Mouse (Mus musculus) midbrain, embryonic 10.5 days (tissue): ENCODE results near the gene Rinl. TPM values are rescaled to one million over a fixed set of nuclear protein-coding genes. Genes with fewer than 3 reads are reported as not detected.
A peak's percentile ranks its signal among the peaks of the same experiment; 100 is the strongest.

Experiments used
- DNase-seq: peaks from one replicate; pipeline ENCODE4 v3.0.0-alpha.2; 2017; ENCODE audit warnings: low spot score
- H3K27ac ChIP-seq: fragments of 300-500 bp; sonication (generic); replicated peaks from 2 replicates; pipeline ENCODE4 v1.5.1; 2016; ENCODE audit warnings: mild to moderate bottlenecking
- H3K27me3 ChIP-seq: fragments of 300-500 bp; sonication (generic); 2 replicates; pipeline ENCODE4 v1.6.1; 2016; ENCODE audit warnings: low read depth, mild to moderate bottlenecking; ENCODE audit not compliant: poor library complexity, severe bottlenecking
- H3K36me3 ChIP-seq: fragments of 300-500 bp; sonication (generic); 2 replicates; pipeline ENCODE4 v1.6.1; 2016; ENCODE audit warnings: mild to moderate bottlenecking, moderate library complexity
- H3K4me1 ChIP-seq: fragments of 300-500 bp; sonication (generic); 2 replicates; pipeline ENCODE4 v1.6.1; 2016
- H3K4me3 ChIP-seq: fragments of 300-500 bp; sonication (generic); 2 replicates; pipeline ENCODE4 v1.5.1; 2016; ENCODE audit warnings: mild to moderate bottlenecking, moderate library complexity
- H3K9me3 ChIP-seq: fragments of 300-500 bp; sonication (generic); replicated peaks from 2 replicates; pipeline ENCODE4 v1.6.1; 2016; ENCODE audit warnings: mild to moderate bottlenecking
- WGBS: fragments of 180-500 bp; shearing (Covaris S2); methylation state at CpG from one replicate; pipeline ENCODE4 v1.1.7; 2016; 5-methylcytosine and 5-hydroxymethylcytosine counted together
- polyA plus RNA-seq: library from polyadenylated mRNA; unstranded; fragments of >200 nt; fragmentation: Nextera tagmentation; extraction: Ambion mirVana; gene quantifications from 2 replicates; pipeline ENCODE4 v1.2.1, GENCODE M21; 2016

Gene Rinl
- polyA plus RNA-seq, 1 experiment from 2014 or later, result 3.5 TPM

DNA sequence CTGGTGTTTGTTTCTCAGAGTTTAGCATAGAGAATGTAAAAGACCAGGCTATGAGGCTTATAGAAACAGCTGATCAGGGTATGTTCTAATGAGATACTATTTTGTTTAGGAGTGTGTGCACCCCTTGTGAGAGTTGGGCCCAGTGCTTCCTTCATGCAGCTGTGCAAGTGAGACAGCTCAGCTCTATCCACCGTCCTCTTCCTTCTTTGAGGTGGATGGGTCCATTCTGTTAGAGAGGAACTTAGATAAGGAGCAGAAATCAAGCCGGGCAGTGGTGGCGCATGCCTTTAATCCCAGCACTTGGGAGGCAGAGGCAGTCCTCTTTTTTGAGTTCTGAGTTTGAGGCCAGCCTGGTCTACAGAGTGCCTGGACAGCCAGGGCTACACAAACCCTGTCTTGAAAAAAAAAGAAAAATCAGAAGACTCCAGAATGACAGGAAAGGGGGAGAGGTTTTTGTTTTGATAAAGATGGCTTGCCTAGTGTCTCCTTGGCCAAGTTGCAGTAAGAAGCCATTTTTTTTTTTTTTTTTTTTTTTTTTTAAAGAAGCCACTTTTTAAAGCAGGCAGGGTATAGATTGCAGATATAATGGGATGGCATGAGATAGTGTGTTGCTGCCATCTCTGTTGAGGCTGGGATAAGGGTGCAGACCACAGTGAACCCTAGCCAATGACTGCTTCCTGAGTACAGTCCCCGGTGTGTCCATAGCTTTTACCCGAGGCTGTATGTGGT is 25.7 kb downstream of the Rinl start:
- H3K27me3 ChIP-seq, result no peaks in the 10 kb centered on the region
- peak overlapping the region; percentile 18; the same call in 1 of the 2 replicates for H3K4me3 ChIP-seq
- peaks cover 77% of the 10 kb centered on the region for H3K36me3 ChIP-seq
- no peaks in the 10 kb centered on the region for H3K9me3 ChIP-seq
- peaks cover 77% of the 10 kb centered on the region for H3K4me1 ChIP-seq
- WGBS, result 93% methylated on average over 5 of the region's 5 CpGs
- no peak overlapping the region for H3K27ac ChIP-seq
- no peak for DNase-seq

DNA sequence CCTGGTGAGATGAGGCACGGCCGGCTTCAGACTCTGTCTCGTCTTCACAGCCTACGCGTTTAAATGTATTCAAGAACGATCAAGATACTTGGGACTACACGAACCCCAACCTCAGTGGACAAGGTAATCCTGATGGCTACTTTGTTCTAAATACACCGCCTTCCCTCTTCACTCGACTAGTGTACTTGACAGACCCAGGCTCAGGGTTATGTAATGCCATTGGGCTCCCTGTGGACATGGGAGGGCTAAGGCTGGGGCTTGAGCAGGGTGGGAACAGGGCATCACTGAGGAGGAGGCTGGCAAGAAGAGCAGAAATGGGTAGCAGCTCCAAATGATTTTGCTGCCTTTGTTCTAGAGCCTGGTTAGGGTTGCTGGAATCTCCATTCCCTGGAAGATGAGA is 26.5 kb downstream of the Rinl start:
- no peaks in the 10 kb centered on the region for H3K27me3 ChIP-seq
- H3K36me3 ChIP-seq, result peaks cover 85% of the 10 kb centered on the region
- 94% methylated on average over 9 of the region's 9 CpGs for WGBS
- peak overlapping the region; percentile 18; the same call in 1 of the 2 replicates for H3K4me3 ChIP-seq
- no peak for DNase-seq
- H3K4me1 ChIP-seq, result peaks cover 85% of the 10 kb centered on the region
- H3K9me3 ChIP-seq, result no peaks in the 10 kb centered on the region
- H3K27ac ChIP-seq, result no peak overlapping the region

DNA sequence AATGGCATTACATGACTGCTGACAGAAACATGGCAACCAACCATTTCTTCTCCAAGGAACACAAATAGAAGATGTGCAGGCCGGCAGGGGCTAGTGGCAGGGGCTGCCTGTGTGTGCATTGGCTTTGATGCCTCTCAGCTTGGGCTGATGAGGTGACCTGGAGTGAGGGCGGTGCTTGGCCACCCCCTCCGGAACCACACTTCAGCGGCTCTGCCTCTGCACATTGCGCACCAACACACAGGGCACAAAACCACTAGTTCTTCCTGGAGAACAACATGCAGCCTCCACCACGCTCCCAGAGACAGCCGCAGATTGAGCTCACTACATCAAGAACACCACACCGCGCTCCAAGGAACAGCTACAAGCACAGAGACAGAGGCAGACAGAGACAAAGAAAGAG is 27.4 kb downstream of the Rinl start:
- Histone ChIP-seq H3K4me1 (peaks cover 95% of the 10 kb centered on the region), H3K4me3 (peak overlapping the region; percentile 26; the same call in 1 of the 2 replicates), H3K27ac (no peak overlapping the region), H3K27me3 (no peaks in the 10 kb centered on the region), H3K9me3 (no peaks in the 10 kb centered on the region), H3K36me3 (peaks cover 95% of the 10 kb centered on the region)
- 89% methylated on average over 9 of the region's 9 CpGs for WGBS
- no peak for DNase-seq

DNA sequence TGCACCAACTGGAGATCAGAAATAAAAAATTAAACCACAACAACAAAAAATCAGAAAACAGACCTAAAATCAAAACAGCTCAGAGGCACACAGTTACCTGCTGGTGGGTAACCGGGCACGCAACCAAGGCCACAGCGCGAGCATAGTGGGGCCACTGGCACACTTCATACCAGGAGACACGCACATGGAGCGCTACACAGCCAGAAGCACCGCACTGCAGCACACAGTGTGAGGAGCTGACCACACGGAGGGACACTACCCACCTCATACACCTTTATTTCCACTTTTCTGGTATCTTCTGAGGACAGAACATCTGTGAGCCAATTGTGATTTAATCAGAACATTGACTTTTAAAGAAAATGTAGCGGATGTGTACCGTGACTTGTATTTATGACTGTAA is 28.2 kb downstream of the Rinl start:
- H3K4me3 ChIP-seq, result peak overlapping the region; percentile 21; the same call in 1 of the 2 replicates
- no peak overlapping the region for H3K27ac ChIP-seq
- no peaks in the 10 kb centered on the region for H3K9me3 ChIP-seq
- H3K27me3 ChIP-seq, result no peaks in the 10 kb centered on the region
- 97% methylated on average over 10 of the region's 10 CpGs for WGBS
- peaks cover 99% of the 10 kb centered on the region for H3K36me3 ChIP-seq
- no peak for DNase-seq
- H3K4me1 ChIP-seq, result peaks cover 98% of the 10 kb centered on the region

DNA sequence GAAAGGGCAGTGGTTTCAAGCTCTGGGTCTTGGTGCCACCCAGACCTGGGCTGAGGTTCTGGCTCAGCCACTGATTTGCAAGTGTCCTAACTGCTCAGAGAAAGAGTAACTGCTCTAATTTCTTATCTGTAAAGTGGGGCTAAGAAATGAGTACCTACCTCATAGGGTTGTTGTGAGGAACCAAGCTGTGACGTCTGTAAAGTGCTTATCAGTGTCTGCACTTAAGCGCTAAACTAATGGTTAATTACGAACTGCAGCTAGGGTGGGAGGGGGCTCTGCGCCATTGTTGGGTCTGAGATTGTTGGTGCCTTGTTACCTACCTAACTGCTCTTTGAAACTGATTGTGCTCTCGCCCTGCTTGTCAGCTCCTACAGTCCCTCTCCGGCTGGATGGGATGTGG is 28.8 kb downstream of the Rinl start:
- no peak for DNase-seq
- Histone ChIP-seq H3K27me3 (no peaks in the 10 kb centered on the region), H3K4me3 (0 out of 2 replicates have a peak overlapping the region, but pooled peaks have one; percentile 9), H3K4me1 (peaks cover 92% of the 10 kb centered on the region), H3K27ac (no peak overlapping the region), H3K36me3 (peaks cover 99% of the 10 kb centered on the region), H3K9me3 (no peaks in the 10 kb centered on the region)
- 77% methylated on average over 6 of the region's 6 CpGs for WGBS

DNA sequence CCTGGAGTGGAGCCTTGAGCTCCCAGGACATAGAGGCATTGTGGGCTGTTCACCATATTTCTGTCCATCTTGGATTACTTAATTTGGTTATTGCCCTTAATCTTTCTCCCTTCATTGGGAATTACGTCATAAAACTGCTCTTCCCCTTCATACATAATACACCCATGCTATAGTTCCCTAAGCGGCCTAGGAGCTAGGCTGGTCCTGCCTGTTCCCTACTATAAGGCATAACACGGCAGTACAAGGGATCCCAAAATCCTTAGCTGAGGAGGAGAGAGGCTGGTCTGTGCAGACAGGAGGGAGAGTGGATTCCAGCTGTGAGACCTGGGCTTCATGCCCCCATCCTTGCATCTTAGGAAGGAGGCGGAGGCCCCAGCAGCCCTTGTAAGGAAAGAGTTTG is 29.2 kb downstream of the Rinl start:
- 0 out of 2 replicates have a peak overlapping the region, but pooled peaks have one; percentile 9 for H3K4me3 ChIP-seq
- no peak overlapping the region for H3K27ac ChIP-seq
- no peaks in the 10 kb centered on the region for H3K9me3 ChIP-seq
- 86% methylated on average over 4 of the region's 4 CpGs for WGBS
- DNase-seq, result no peak
- H3K27me3 ChIP-seq, result no peaks in the 10 kb centered on the region
- H3K4me1 ChIP-seq, result peaks cover 87% of the 10 kb centered on the region
- H3K36me3 ChIP-seq, result peaks cover 99% of the 10 kb centered on the region

DNA sequence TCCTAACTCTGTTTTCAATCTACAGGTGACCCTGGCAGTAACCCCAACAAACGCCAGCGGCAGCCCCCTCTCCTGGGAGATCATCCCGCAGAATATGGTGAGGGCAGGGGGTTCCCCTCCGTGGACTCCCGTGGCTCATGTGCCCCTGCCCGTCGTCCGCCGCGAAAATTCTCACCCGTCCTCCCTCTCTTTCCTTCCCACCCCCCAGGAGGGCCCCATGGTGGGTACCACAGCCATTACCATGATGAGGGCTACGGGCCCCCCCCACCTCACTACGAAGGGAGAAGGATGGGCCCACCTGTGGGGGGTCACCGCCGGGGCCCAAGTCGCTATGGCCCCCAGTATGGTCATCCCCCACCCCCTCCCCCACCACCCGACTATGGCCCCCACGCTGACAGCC is 29.7 kb downstream of the Rinl start:
- Histone ChIP-seq H3K27me3 (no peaks in the 10 kb centered on the region), H3K4me1 (peaks cover 86% of the 10 kb centered on the region), H3K9me3 (no peaks in the 10 kb centered on the region), H3K36me3 (peaks cover 99% of the 10 kb centered on the region), H3K4me3 (peak overlapping the region; percentile 15; the same call in 1 of the 2 replicates), H3K27ac (no peak overlapping the region)
- DNase-seq, result no peak
- 91% methylated on average over 18 of the region's 18 CpGs for WGBS

DNA sequence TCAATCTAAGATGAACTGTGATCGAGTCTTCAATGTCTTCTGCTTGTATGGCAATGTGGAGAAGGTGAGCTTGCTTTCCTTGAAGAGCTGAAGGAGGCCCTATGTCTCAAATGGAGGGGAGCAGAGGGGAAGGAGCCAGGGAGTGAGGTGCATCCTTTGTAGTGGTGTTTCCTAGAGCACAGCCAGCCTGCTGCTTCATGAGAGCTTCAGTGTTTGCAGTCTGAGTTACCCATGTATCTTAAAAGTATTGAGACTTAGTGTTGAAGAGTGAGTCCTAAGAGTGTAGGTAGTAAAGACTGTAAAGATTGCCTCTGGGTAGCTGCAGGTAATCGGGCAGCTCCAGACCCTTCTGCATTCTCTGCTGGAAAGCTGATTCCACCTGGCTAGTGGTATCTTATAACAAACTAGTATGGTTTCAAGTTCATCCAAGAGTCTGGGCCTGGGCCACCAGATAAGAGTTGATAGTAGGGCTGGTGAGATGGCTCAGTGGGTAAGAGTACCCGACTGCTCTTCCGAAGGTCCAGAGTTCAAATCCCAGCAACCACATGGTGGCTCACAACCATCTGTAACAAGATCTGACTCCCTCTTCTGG is 30.2 kb downstream of the Rinl start:
- DNase-seq, result no peak
- no peaks in the 10 kb centered on the region for H3K9me3 ChIP-seq
- H3K27ac ChIP-seq, result no peak overlapping the region
- 90% methylated on average over 4 of the region's 4 CpGs for WGBS
- H3K36me3 ChIP-seq, result peaks cover 95% of the 10 kb centered on the region
- peaks cover 86% of the 10 kb centered on the region for H3K4me1 ChIP-seq
- H3K4me3 ChIP-seq, result peak overlapping the region; percentile 15; the same call in 1 of the 2 replicates
- no peaks in the 10 kb centered on the region for H3K27me3 ChIP-seq

DNA sequence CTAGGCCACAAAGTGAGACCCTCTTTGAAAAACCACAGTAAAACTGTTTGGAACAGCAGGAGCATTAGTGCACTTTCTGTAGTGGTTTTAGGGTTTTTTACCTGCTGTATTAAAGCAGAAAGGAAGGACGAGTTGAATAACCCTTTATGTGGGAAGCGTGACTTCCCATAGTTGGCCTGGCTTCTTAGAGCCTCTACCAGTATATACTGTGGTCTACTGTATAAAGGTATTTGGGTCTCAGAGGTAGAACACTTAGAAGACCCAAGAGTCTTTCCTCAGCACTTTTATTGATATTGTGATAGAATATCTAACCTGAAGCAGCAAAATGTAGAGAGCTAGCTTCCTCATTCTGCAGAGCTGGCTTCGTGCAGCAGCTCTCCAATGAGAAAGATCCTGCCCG is 30.8 kb downstream of the Rinl start:
- Histone ChIP-seq H3K4me1 (peaks cover 84% of the 10 kb centered on the region), H3K36me3 (peaks cover 89% of the 10 kb centered on the region), H3K9me3 (no peaks in the 10 kb centered on the region), H3K27ac (peak overlapping the region; percentile 75; the same call in 1 of the 2 replicates), H3K27me3 (no peaks in the 10 kb centered on the region), H3K4me3 (peak overlapping the region; percentile 34; the same call in 1 of the 2 replicates)
- 83% methylated on average over 4 of the region's 4 CpGs for WGBS
- no peak for DNase-seq

DNA sequence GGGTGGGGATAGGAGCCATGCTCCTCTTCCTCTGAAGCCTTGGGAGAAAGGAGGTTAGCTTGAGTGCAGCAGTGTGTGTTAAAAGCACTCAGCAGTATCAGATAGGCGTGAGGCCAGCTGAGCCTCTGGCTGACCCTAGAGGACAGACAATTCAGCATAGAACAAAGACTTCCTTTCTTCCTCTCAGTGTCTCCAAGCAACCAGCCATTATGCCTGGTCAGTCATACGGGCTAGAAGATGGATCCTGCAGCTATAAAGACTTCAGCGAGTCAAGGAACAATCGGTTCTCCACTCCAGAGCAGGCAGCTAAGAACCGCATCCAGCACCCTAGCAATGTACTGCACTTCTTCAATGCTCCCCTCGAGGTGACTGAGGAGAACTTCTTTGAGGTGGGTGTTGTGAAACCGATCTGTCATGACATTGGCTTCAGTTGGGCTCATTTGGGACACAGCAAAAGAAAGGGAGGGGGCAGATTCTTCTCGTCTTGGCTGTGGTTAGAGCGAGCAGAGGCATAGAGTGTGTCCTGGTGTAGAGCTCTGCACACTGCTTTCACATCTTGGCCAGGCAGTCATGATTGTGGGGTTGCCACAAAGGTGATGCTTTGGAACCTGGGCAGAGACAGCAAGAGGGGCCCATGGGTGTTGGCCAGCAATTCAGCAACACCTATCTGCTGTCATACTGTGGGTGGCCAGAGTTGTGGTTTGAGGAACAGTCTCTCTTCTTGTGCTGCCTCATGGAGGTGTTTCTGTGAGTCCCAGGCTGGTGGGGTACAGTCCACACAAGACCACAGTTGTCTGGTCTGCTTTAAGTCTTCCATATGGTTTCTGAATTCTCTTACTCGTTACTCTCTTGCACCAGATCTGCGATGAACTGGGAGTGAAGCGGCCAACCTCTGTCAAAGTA is 31.8 kb downstream of the Rinl start:
- DNase-seq, result peak; percentile 59
- WGBS, result 53% methylated on average over 12 of the region's 12 CpGs
- H3K27ac ChIP-seq, result peak overlapping the region; percentile 75
- peaks cover 80% of the 10 kb centered on the region for H3K4me1 ChIP-seq
- H3K9me3 ChIP-seq, result no peaks in the 10 kb centered on the region
- H3K36me3 ChIP-seq, result peaks cover 78% of the 10 kb centered on the region
- H3K4me3 ChIP-seq, result peak overlapping the region; percentile 34
- H3K27me3 ChIP-seq, result no peaks in the 10 kb centered on the region

DNA sequence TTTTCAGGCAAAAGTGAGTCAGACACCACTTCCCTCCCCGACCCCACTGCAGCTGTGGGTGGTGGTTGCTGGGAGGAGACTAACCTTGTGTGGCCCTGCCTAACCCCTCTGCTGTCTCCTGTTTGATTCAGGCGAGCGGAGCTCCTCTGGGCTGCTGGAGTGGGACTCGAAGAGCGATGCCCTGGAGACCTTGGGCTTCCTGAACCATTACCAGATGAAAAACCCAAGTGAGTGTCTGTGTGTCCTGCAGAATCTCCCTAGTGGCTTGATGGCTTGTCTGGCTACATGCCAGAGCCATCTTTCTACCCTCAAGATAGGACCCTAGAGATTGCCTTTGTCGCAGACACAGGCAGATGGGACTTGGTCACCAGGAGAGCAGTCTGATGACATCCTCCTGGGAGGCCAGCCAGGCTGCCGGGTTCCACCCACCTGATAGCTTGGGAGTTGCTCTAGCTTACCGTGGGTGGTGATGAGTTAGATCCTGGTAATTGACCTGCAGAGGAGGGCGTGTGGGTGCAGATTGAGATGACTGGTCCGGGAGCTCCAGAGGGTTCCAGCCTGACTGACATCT is 32.6 kb downstream of the Rinl start:
- peaks cover 71% of the 10 kb centered on the region for H3K36me3 ChIP-seq
- no peaks in the 10 kb centered on the region for H3K27me3 ChIP-seq
- no peaks in the 10 kb centered on the region for H3K9me3 ChIP-seq
- no peak for DNase-seq
- no peak overlapping the region for H3K4me3 ChIP-seq
- peak overlapping the region; percentile 75; the same call in 1 of the 2 replicates for H3K27ac ChIP-seq
- peaks cover 78% of the 10 kb centered on the region for H3K4me1 ChIP-seq
- 82% methylated on average over 10 of the region's 10 CpGs for WGBS

DNA sequence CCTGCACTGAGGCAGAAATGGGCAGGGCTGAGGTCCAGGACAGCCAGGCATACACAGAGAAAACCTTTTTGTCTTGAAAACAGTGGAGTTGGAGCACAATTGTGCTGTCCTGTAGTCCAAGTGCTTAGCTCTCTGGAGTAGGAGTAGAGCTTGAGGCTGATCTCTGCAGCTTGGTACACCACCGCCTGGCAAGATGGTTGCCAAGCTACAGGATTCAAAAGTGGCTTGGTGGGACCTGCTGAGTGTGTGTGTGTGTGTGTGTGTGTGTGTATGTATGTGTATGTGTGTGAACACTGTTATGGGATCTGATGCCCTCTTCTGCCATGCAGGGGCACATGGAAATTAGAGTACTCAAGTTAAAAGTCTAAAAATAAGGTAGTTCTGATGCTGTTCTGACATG is 33.8 kb downstream of the Rinl start:
- WGBS, result 72% methylated on average over 1 of the region's 1 CpGs
- Histone ChIP-seq H3K4me3 (no peak overlapping the region), H3K27ac (no peak overlapping the region), H3K9me3 (no peaks in the 10 kb centered on the region), H3K36me3 (peaks cover 61% of the 10 kb centered on the region), H3K27me3 (no peaks in the 10 kb centered on the region), H3K4me1 (peaks cover 66% of the 10 kb centered on the region)
- DNase-seq, result peak; percentile 30
